In the genomic region with DNA sequence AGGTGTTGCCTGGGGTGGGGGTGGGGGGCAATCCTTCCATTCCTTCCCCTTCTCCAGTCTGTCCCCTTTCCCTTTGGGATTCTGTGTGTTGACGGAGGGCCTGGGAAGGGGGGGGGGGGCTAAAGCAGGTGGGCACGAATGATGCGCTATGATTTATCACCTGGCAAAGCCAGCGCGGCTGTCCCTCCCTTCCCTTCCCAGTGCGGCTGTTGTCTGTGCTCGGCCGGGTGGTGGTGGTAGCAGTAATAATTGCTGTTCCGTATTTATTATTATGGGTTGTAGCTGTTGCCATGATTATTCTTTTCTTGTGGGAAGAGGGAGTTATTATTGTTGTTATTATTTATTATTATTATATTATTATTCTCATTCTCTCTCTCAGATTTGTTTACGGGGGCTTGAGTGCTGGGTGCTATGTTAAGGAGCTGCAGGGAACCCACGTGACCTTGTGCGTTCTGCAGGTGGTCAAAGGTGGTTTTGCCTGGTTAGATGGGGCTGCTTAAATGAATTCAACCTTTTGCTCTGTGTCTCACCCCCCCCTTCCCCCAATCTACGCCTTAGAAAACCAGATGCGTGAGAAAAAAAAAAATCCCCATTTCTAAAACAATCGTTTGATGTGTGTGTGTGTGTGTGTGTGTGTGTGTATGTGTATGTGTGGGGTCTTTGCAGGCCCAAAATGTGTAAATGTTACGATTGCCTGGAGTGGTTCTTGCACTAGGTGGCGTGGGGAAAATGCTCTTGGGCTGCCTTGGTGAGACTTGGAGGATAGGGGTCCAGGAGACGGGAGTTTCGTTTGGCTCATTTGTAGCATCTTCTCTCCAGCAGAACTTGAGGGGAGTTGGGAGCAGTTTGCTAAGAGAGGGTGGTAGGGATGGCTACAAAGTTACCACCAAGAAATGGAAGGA, we compare ENCODE assay signal across 9 mouse cellular contexts. TPM values are rescaled to one million over a fixed set of nuclear protein-coding genes. Genes with fewer than 3 reads are reported as not detected.
DNase-seq lines count a peak whose midpoint lies in the region; ATAC-seq and TF ChIP-seq lines count a peak whose summit lies in the region.
"Had no signal": no experiment of that assay in that cellular context is flagged by ENCODE, and none has a peak within 500 bp of the region (broad histone marks: within the 10 kb centered on the region; RNA-seq: fewer than 3 reads in every experiment).

No protein-coding gene starts in this region.

- peak overlapping the region; percentile 62; the same call in 1 of the 2 replicates for H3K4me3 ChIP-seq in kidney, postnatal 0 days (replicated peaks; ENCODE audit: low read depth, low read length)
- peak overlapping the region; percentile 66 for H3K4me3 ChIP-seq in neural tube, embryonic 12.5 days
- H3K4me3 ChIP-seq in heart, embryonic 12.5 days: no peak overlapping the region
- H3K4me3 ChIP-seq: heart, adult 2 months had no signal

- ATAC-seq in kidney, postnatal 0 days (replicated peaks; ENCODE audit: low FRiP score, low read depth): no peak
- no peak for ATAC-seq in neural tube, embryonic 12.5 days (ENCODE audit: low FRiP score, low read depth)
- ATAC-seq in heart, embryonic 12.5 days (ENCODE audit: insufficient number of reproducible peaks, low FRiP score): no peak

- TF ChIP-seq CTCF in kidney, postnatal 0 days (IDR thresholded peaks at IDR 0.05; ENCODE audit: low read depth): no peak

- H3K4me1 ChIP-seq in kidney, postnatal 0 days (replicated peaks; ENCODE audit: insufficient read depth, low read length): no peaks in the 10 kb centered on the region; the same call in 1 of the 2 replicates
- H3K4me1 ChIP-seq in neural tube, embryonic 12.5 days: peaks cover 15% of the 10 kb centered on the region
- H3K4me1 ChIP-seq in heart, embryonic 12.5 days (replicated peaks): 0 out of 2 replicates have a peak, but pooled peaks cover 6% of the 10 kb centered on the region

- H3K9ac ChIP-seq in kidney, postnatal 0 days (ENCODE audit: low read depth, low read length): no peak overlapping the region
- peak overlapping the region; percentile 74 for H3K9ac ChIP-seq in neural tube, embryonic 12.5 days
- H3K9ac ChIP-seq in heart, embryonic 12.5 days: no peak overlapping the region

- DNase-seq in kidney, postnatal 0 days (ENCODE audit: low spot score): no peak
- no peak for DNase-seq in kidney, postnatal 4 days
- DNase-seq in cerebellum, adult 9-10 months: peak; percentile 39
- peak; percentile 19 to 24 for DNase-seq in frontal cortex, postnatal 36 days (ENCODE audit: low spot score in 2 of 2)
- DNase-seq in natural killer cell, adult 2 months (ENCODE audit: low spot score in 2 of 2): no peak
- no peak for DNase-seq in gastrocnemius, adult 18-20 months (ENCODE audit: low spot score)
- DNase-seq: heart, adult 2 months had no signal

- WGBS in kidney, postnatal 0 days: 23% methylated on average over 19 of the region's 19 CpGs
- WGBS in neural tube, embryonic 12.5 days: 26% methylated on average over 19 of the region's 19 CpGs
- WGBS in heart, embryonic 12.5 days: 35% methylated on average over 19 of the region's 19 CpGs

- H3K27ac ChIP-seq in kidney, postnatal 0 days: no peak overlapping the region
- H3K27ac ChIP-seq in neural tube, embryonic 12.5 days: 0 out of 2 replicates have a peak overlapping the region, but pooled peaks have one; percentile 83
- no peak overlapping the region for H3K27ac ChIP-seq in heart, embryonic 12.5 days (ENCODE audit: poor library complexity, severe bottlenecking)
- H3K27ac ChIP-seq: heart, adult 2 months had no signal

- no peaks in the 10 kb centered on the region for H3K36me3 ChIP-seq in kidney, postnatal 0 days (ENCODE audit: insufficient read depth, low read length)
- H3K36me3 ChIP-seq in neural tube, embryonic 12.5 days: no peaks in the 10 kb centered on the region
- no peaks in the 10 kb centered on the region for H3K36me3 ChIP-seq in heart, embryonic 12.5 days

- H3K9me3 ChIP-seq in kidney, postnatal 0 days (replicated peaks; ENCODE audit: low read length): no peaks in the 10 kb centered on the region
- no peaks in the 10 kb centered on the region for H3K9me3 ChIP-seq in neural tube, embryonic 12.5 days
- no peaks in the 10 kb centered on the region; the same call in 1 of the 2 replicates for H3K9me3 ChIP-seq in heart, embryonic 12.5 days (replicated peaks)

- H3K27me3 ChIP-seq in kidney, postnatal 0 days (ENCODE audit: insufficient read depth, low read length): peaks cover 3% of the 10 kb centered on the region
- peaks cover 19% of the 10 kb centered on the region for H3K27me3 ChIP-seq in neural tube, embryonic 12.5 days (replicated peaks)
- peaks cover 81% of the 10 kb centered on the region for H3K27me3 ChIP-seq in heart, embryonic 12.5 days (replicated peaks)

- peak overlapping the region; percentile 93 for H3K4me2 ChIP-seq in kidney, postnatal 0 days (ENCODE audit: low read length)
- H3K4me2 ChIP-seq in neural tube, embryonic 12.5 days (replicated peaks): peak overlapping the region; percentile 79
- H3K4me2 ChIP-seq in heart, embryonic 12.5 days: no peak overlapping the region

RNA-seq across cellular contexts. Expression of gene Ksr2, which starts 1.5 kb away (rescaled TPM):
- polyA plus RNA-seq in kidney, postnatal 0 days (2015; fragmentation: Nextera tagmentation; extraction: Ambion mirVana): 0.42 and 0.71 TPM in 2 replicates
- polyA plus RNA-seq in neural tube, embryonic 12.5 days (2016; fragmentation: Nextera tagmentation; extraction: Ambion mirVana): 3.4 TPM in 2 replicates
- under 1 TPM; 0.09 to 0.11 TPM for total RNA-seq in gastrocnemius, adult 18-20 months (2021)
- 0.15 and 0.17 TPM in 2 replicates for polyA plus RNA-seq in heart, embryonic 12.5 days (2016; fragmentation: Nextera tagmentation; extraction: Ambion mirVana)

RNA-seq across cellular contexts. Expression of gene Rfc5, which starts 26.4 kb away (rescaled TPM):
- polyA plus RNA-seq in kidney, postnatal 0 days (2015; fragmentation: Nextera tagmentation; extraction: Ambion mirVana): 54.7 and 60.2 TPM in 2 replicates
- polyA plus RNA-seq in neural tube, embryonic 12.5 days (2016; fragmentation: Nextera tagmentation; extraction: Ambion mirVana): 52.1 and 53.4 TPM in 2 replicates
- total RNA-seq in gastrocnemius, adult 18-20 months (2021): 1 to 10 TPM; 1.4 to 1.9 TPM
- polyA plus RNA-seq in heart, embryonic 12.5 days (2016; fragmentation: Nextera tagmentation; extraction: Ambion mirVana): 61.2 and 63.0 TPM in 2 replicates

RNA-seq across cellular contexts. Expression of gene Wsb2, which starts 58.2 kb away (rescaled TPM):
- 89.3 and 92.2 TPM in 2 replicates for polyA plus RNA-seq in kidney, postnatal 0 days (2015; fragmentation: Nextera tagmentation; extraction: Ambion mirVana)
- polyA plus RNA-seq in neural tube, embryonic 12.5 days (2016; fragmentation: Nextera tagmentation; extraction: Ambion mirVana): 138 and 140 TPM in 2 replicates
- 100 to 1,000 TPM in 1 of 2 experiments, 10 to 100 TPM in 1; 94.9 to 120 TPM for total RNA-seq in gastrocnemius, adult 18-20 months (2021)
- 94.4 and 96.8 TPM in 2 replicates for polyA plus RNA-seq in heart, embryonic 12.5 days (2016; fragmentation: Nextera tagmentation; extraction: Ambion mirVana)

Comparison
In these comparisons a context has a peak if more than half of its experiments do, and no peak if none do; other contexts are left out.
1. DNase-seq: peak in cerebellum, adult 9-10 months (single experiment) and frontal cortex, postnatal 36 days (2 of 2); none in kidney, postnatal 0 days (single experiment), kidney, postnatal 4 days (0 of 2), natural killer cell, adult 2 months (0 of 2) and gastrocnemius, adult 18-20 months (single experiment).